Comparison of ENCODE assay signal across 14 mouse cellular contexts in the genomic region with DNA sequence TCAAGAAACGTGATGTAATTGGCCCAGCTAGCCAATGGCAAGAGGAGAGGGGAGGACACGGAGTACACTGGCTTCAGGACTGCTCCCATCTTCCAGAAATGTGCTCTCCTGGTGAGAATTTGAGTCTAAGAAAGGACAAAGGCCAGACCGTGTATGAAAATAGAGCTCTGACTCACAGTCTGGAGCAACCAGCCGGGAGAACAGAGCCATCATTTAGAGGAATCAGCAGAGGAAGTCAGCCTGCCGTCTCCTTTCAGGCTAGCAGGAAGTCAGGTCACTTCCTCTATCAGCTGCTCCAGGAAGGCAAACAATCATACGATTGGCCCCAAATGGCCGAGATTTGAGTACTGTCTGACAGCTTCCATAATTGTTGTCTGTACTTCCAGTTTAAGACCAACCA.
DNase-seq lines count a peak whose midpoint lies in the region; ATAC-seq lines count a peak whose summit lies in the region.
"Had no signal": no experiment of that assay in that cellular context is flagged by ENCODE, and none has a peak within 500 bp of the region (broad histone marks: within the 10 kb centered on the region; RNA-seq: fewer than 3 reads in every experiment).

No protein-coding gene starts in this region.

- no peaks in the 10 kb centered on the region for H3K27me3 ChIP-seq in hindbrain, embryonic 10.5 days (ENCODE audit: insufficient read depth, poor library complexity, severe bottlenecking)
- H3K27me3 ChIP-seq in hindbrain, embryonic 16.5 days (replicated peaks; ENCODE audit: control insufficient read depth, insufficient read depth, low read length), result no peaks in the 10 kb centered on the region
- H3K27me3 ChIP-seq in embryonic facial prominence, embryonic 10.5 days (replicated peaks; ENCODE audit: low read depth, poor library complexity, severe bottlenecking), result no peaks in the 10 kb centered on the region
- H3K27me3 ChIP-seq: hindbrain, embryonic 12.5 days; lung, embryonic 15.5 days had no signal

- no peak for DNase-seq in hindbrain, embryonic 10.5 days (ENCODE audit: low spot score)
- DNase-seq in 416B (ENCODE audit: low read depth), result peak; percentile 21
- DNase-seq in embryonic facial prominence, embryonic 10.5 days (ENCODE audit: low spot score), result no peak
- no peak for DNase-seq in right cerebral cortex, postnatal 10 days (ENCODE audit: low spot score in 2 of 2)
- DNase-seq in spleen, postnatal 36 days (ENCODE audit: low spot score in 2 of 2), result no peak
- no peak for DNase-seq in cerebellum, adult 9-11 months
- DNase-seq: cerebellum, postnatal 36 days; gastrocnemius, adult 2 months; spleen, adult 18-20 months; thymus, adult 18-20 months had no signal

- no peak overlapping the region for H3K4me3 ChIP-seq in hindbrain, embryonic 10.5 days
- no peak overlapping the region for H3K4me3 ChIP-seq in hindbrain, embryonic 16.5 days (ENCODE audit: low read length)
- H3K4me3 ChIP-seq in embryonic facial prominence, embryonic 10.5 days, result no peak overlapping the region
- H3K4me3 ChIP-seq: gastrocnemius, adult 2 months; hindbrain, embryonic 12.5 days; lung, embryonic 15.5 days had no signal

- H3K36me3 ChIP-seq in hindbrain, embryonic 10.5 days, result no peaks in the 10 kb centered on the region
- no peaks in the 10 kb centered on the region for H3K36me3 ChIP-seq in hindbrain, embryonic 16.5 days (ENCODE audit: control insufficient read depth, insufficient read depth, low read length)
- H3K36me3 ChIP-seq in embryonic facial prominence, embryonic 10.5 days (replicated peaks), result no peaks in the 10 kb centered on the region
- H3K36me3 ChIP-seq: hindbrain, embryonic 12.5 days; lung, embryonic 15.5 days had no signal

- WGBS in hindbrain, embryonic 10.5 days, result 75% methylated on average over 7 of the region's 7 CpGs
- WGBS in hindbrain, embryonic 16.5 days, result 73% methylated on average over 7 of the region's 7 CpGs
- WGBS in embryonic facial prominence, embryonic 10.5 days, result 56% methylated on average over 7 of the region's 7 CpGs

- no peak overlapping the region for H3K9ac ChIP-seq in hindbrain, embryonic 16.5 days (ENCODE audit: low read depth, low read length)
- H3K9ac ChIP-seq: hindbrain, embryonic 12.5 days; lung, embryonic 15.5 days had no signal

- H3K27ac ChIP-seq in hindbrain, embryonic 10.5 days, result peak overlapping the region; percentile 35; the same call in 1 of the 2 replicates
- no peak overlapping the region for H3K27ac ChIP-seq in hindbrain, embryonic 16.5 days (ENCODE audit: low read depth, low read length)
- H3K27ac ChIP-seq in embryonic facial prominence, embryonic 10.5 days (replicated peaks), result peak overlapping the region; percentile 24
- H3K27ac ChIP-seq: gastrocnemius, adult 2 months; hindbrain, embryonic 12.5 days; lung, embryonic 15.5 days had no signal

- no peak overlapping the region for H3K4me2 ChIP-seq in hindbrain, embryonic 16.5 days (ENCODE audit: low read length)
- H3K4me2 ChIP-seq: hindbrain, embryonic 12.5 days; lung, embryonic 15.5 days had no signal

- H3K9me3 ChIP-seq in hindbrain, embryonic 10.5 days, result no peaks in the 10 kb centered on the region
- no peaks in the 10 kb centered on the region for H3K9me3 ChIP-seq in hindbrain, embryonic 16.5 days (ENCODE audit: control insufficient read depth, low read length)
- H3K9me3 ChIP-seq in embryonic facial prominence, embryonic 10.5 days, result no peaks in the 10 kb centered on the region
- H3K9me3 ChIP-seq: hindbrain, embryonic 12.5 days; lung, embryonic 15.5 days had no signal

- ATAC-seq in hindbrain, embryonic 16.5 days, result no peak
- ATAC-seq in hematopoietic stem cell, adult 5-6 weeks (replicated peaks in 1 of 2; ENCODE audit: insufficient read depth in 1 of 2, low FRiP score in 2 of 2, low TSS enrichment in 1 of 2, low read depth in 1 of 2, poor library complexity in 2 of 2, severe bottlenecking in 2 of 2), result peak; percentile 37 to 45; a peak in 1 of 4 replicates

- no peaks in the 10 kb centered on the region for H3K4me1 ChIP-seq in hindbrain, embryonic 10.5 days (replicated peaks)
- no peaks in the 10 kb centered on the region for H3K4me1 ChIP-seq in hindbrain, embryonic 16.5 days (ENCODE audit: control insufficient read depth, insufficient read depth, low read depth, low read length)
- H3K4me1 ChIP-seq in embryonic facial prominence, embryonic 10.5 days, result no peaks in the 10 kb centered on the region; the same call in 1 of the 2 replicates
- H3K4me1 ChIP-seq: hindbrain, embryonic 12.5 days; lung, embryonic 15.5 days had no signal
